Mouse (Mus musculus) intestine, embryonic 14.5 days (tissue): ENCODE measurements around the gene Olfr1357. TPM values are rescaled to one million over a fixed set of nuclear protein-coding genes. Genes with fewer than 3 reads are reported as not detected.

Experiments used
- ATAC-seq: fragments of 200-750 bp; cut with Nextera tagmentation; replicated peaks from 2 replicates; pipeline ENCODE4 v1.8.0; 2017; ENCODE audit warnings: low read depth, moderate number of reproducible peaks, moderate TSS enrichment, moderate library complexity; ENCODE audit not compliant: low FRiP score, low TSS enrichment
- DNase-seq: peaks from one replicate; pipeline ENCODE4 v3.0.0-alpha.2; 2018; ENCODE audit warnings: low spot score
- H3K27ac ChIP-seq: fragments of 300-500 bp; sonication (generic); 2 replicates; pipeline ENCODE4 v1.5.1; 2014; ENCODE audit warnings: low read depth, mild to moderate bottlenecking, control low read depth
- H3K27me3 ChIP-seq: fragments of 300-500 bp; sonication (generic); replicated peaks from 2 replicates; pipeline ENCODE4 v1.6.1; 2014; ENCODE audit warnings: low read length, control low read depth; ENCODE audit not compliant: control insufficient read depth, insufficient read depth
- H3K36me3 ChIP-seq: fragments of 300-500 bp; sonication (generic); 2 replicates; pipeline ENCODE4 v1.6.1; 2014; ENCODE audit warnings: low read length, control low read depth; ENCODE audit not compliant: control insufficient read depth, insufficient read depth
- H3K4me1 ChIP-seq: fragments of 300-500 bp; sonication (generic); replicated peaks from 2 replicates; pipeline ENCODE4 v1.6.1; 2014; ENCODE audit warnings: low read length, control low read depth, mixed read lengths; ENCODE audit not compliant: control insufficient read depth, insufficient read depth
- H3K4me2 ChIP-seq: fragments of 300-500 bp; sonication (generic); 2 replicates; pipeline ENCODE4 v1.6.1; 2014; ENCODE audit warnings: low read length
- H3K4me3 ChIP-seq: fragments of 300-500 bp; sonication (generic); 2 replicates; pipeline ENCODE4 v1.5.1; 2014; ENCODE audit warnings: low read depth, low read length, control low read depth, mixed read lengths
- H3K9ac ChIP-seq: fragments of 300-500 bp; sonication (generic); 2 replicates; pipeline ENCODE4 v1.6.1; 2014; ENCODE audit warnings: mild to moderate bottlenecking, low read length
- H3K9me3 ChIP-seq: fragments of 300-500 bp; sonication (generic); 2 replicates; pipeline ENCODE4 v1.6.1; 2016; ENCODE audit warnings: low read length, control low read depth; ENCODE audit not compliant: control insufficient read depth
- WGBS: fragments of 180-500 bp; shearing (Covaris S2); extraction: QIAGEN DNeasy Blood & Tissue Kit; methylation state at CpG from one replicate; pipeline ENCODE4 v1.1.7; 2014; 5-methylcytosine and 5-hydroxymethylcytosine counted together
- polyA plus RNA-seq: library from polyadenylated mRNA; unstranded; fragments of >200 nt; fragmentation: Nextera tagmentation; extraction: Ambion mirVana; gene quantifications from 2 replicates; pipeline ENCODE4 v1.2.1, GENCODE M21; 2014

Olfr1357 gene
- polyA plus RNA-seq, 1 experiment from 2014 or later: not detected

GRCm38 (mm10) chr10:78589291-78589690 lies 28.6 kb downstream of the Olfr1357 start:
- no peak overlapping the region for H3K4me2 ChIP-seq
- H3K4me3 ChIP-seq: no peak overlapping the region
- no peaks in the 10 kb centered on the region for H3K27me3 ChIP-seq
- WGBS: 93% methylated on average over 18 of the region's 18 CpGs
- H3K9me3 ChIP-seq: no peaks in the 10 kb centered on the region
- ATAC-seq (no peak), DNase-seq (no peak)
- H3K36me3 ChIP-seq: peaks cover 53% of the 10 kb centered on the region
- no peak overlapping the region for H3K27ac ChIP-seq
- peaks cover 11% of the 10 kb centered on the region; the same call in 1 of the 2 replicates for H3K4me1 ChIP-seq
- H3K9ac ChIP-seq: no peak overlapping the region

- Histone ChIP-seq H3K9ac (no peak overlapping the region), H3K9me3 (no peaks in the 10 kb centered on the region), H3K4me3 (no peak overlapping the region), H3K4me2 (no peak overlapping the region), H3K4me1 (0 out of 2 replicates have a peak, but pooled peaks cover 8% of the 10 kb centered on the region), H3K36me3 (peaks cover 66% of the 10 kb centered on the region), H3K27me3 (no peaks in the 10 kb centered on the region), H3K27ac (no peak overlapping the region)
- DNase-seq: no peak
- no peak for ATAC-seq
- WGBS: 92% methylated on average over 13 of the region's 13 CpGs
These were observed 31.8 kb downstream of the Olfr1357 start for GRCm38 (mm10) chr10:78586026-78586425.

GRCm38 (mm10) chr10:78585606-78586005 lies 32.3 kb downstream of the Olfr1357 start:
- 83% methylated on average over 22 of the region's 22 CpGs for WGBS
- H3K4me3 ChIP-seq: no peak overlapping the region

GRCm38 (mm10) chr10:78584996-78585395 lies 32.9 kb downstream of the Olfr1357 start:
- DNase-seq (no peak), ATAC-seq (no peak)
- no peaks in the 10 kb centered on the region for H3K9me3 ChIP-seq
- H3K9ac ChIP-seq: no peak overlapping the region
- no peak overlapping the region for H3K27ac ChIP-seq
- WGBS: 77% methylated on average over 1 of the region's 1 CpGs
- H3K27me3 ChIP-seq: no peaks in the 10 kb centered on the region
- peaks cover 77% of the 10 kb centered on the region for H3K36me3 ChIP-seq
- 0 out of 2 replicates have a peak, but pooled peaks cover 2% of the 10 kb centered on the region for H3K4me1 ChIP-seq
- H3K4me3 ChIP-seq: no peak overlapping the region
- H3K4me2 ChIP-seq: no peak overlapping the region

More at GRCm38 (mm10) chr10:78585606-78586005, 32.3 kb downstream of the Olfr1357 start:
- Histone ChIP-seq H3K9ac (no peak overlapping the region), H3K4me2 (no peak overlapping the region), H3K27ac (no peak overlapping the region), H3K36me3 (peaks cover 71% of the 10 kb centered on the region), H3K4me1 (0 out of 2 replicates have a peak, but pooled peaks cover 8% of the 10 kb centered on the region), H3K9me3 (no peaks in the 10 kb centered on the region), H3K27me3 (no peaks in the 10 kb centered on the region)
- ATAC-seq (no peak), DNase-seq (no peak)

GRCm38 (mm10) chr10:78583939-78584338 lies 33.9 kb downstream of the Olfr1357 start:
- Histone ChIP-seq H3K36me3 (peaks cover 74% of the 10 kb centered on the region), H3K9me3 (no peaks in the 10 kb centered on the region), H3K4me2 (no peak overlapping the region), H3K4me3 (no peak overlapping the region), H3K27me3 (no peaks in the 10 kb centered on the region), H3K4me1 (no peaks in the 10 kb centered on the region), H3K9ac (no peak overlapping the region), H3K27ac (no peak overlapping the region)
- 74% methylated on average over 3 of the region's 3 CpGs for WGBS
- ATAC-seq (no peak), DNase-seq (no peak)

- H3K4me3 ChIP-seq: no peak overlapping the region
- no peak overlapping the region for H3K4me2 ChIP-seq
- H3K9me3 ChIP-seq: no peaks in the 10 kb centered on the region
- no peaks in the 10 kb centered on the region for H3K4me1 ChIP-seq
- no peaks in the 10 kb centered on the region for H3K27me3 ChIP-seq
- ATAC-seq (no peak), DNase-seq (no peak)
- H3K9ac ChIP-seq: no peak overlapping the region
- H3K36me3 ChIP-seq: peaks cover 74% of the 10 kb centered on the region
- 61% methylated on average over 9 of the region's 9 CpGs for WGBS
- H3K27ac ChIP-seq: no peak overlapping the region
These were observed 34.5 kb downstream of the Olfr1357 start for GRCm38 (mm10) chr10:78583347-78583746.

- no peak overlapping the region for H3K4me3 ChIP-seq
- WGBS: 93% methylated on average over 7 of the region's 7 CpGs
- DNase-seq (no peak), ATAC-seq (no peak)
- peaks cover 72% of the 10 kb centered on the region for H3K36me3 ChIP-seq
- no peak overlapping the region for H3K4me2 ChIP-seq
- no peak overlapping the region for H3K9ac ChIP-seq
- H3K9me3 ChIP-seq: no peaks in the 10 kb centered on the region
- H3K4me1 ChIP-seq: no peaks in the 10 kb centered on the region
- no peaks in the 10 kb centered on the region for H3K27me3 ChIP-seq
- no peak overlapping the region for H3K27ac ChIP-seq
These were observed 36.8 kb downstream of the Olfr1357 start for GRCm38 (mm10) chr10:78581121-78581520.

GRCm38 (mm10) chr10:78578204-78578603 lies 39.7 kb downstream of the Olfr1357 start:
- ATAC-seq (no peak), DNase-seq (no peak)
- WGBS: 73% methylated on average over 3 of the region's 3 CpGs
- Histone ChIP-seq H3K27me3 (no peaks in the 10 kb centered on the region), H3K9me3 (no peaks in the 10 kb centered on the region), H3K4me3 (no peak overlapping the region), H3K36me3 (peaks cover 48% of the 10 kb centered on the region), H3K27ac (no peak overlapping the region), H3K4me1 (peaks cover 7% of the 10 kb centered on the region), H3K4me2 (no peak overlapping the region), H3K9ac (no peak overlapping the region)

- Histone ChIP-seq H3K4me2 (no peak overlapping the region), H3K4me1 (peaks cover 7% of the 10 kb centered on the region), H3K9ac (no peak overlapping the region), H3K4me3 (no peak overlapping the region), H3K27me3 (no peaks in the 10 kb centered on the region), H3K36me3 (peaks cover 43% of the 10 kb centered on the region), H3K9me3 (no peaks in the 10 kb centered on the region), H3K27ac (no peak overlapping the region)
- ATAC-seq: no peak
- WGBS: 93% methylated on average over 16 of the region's 16 CpGs
- DNase-seq: no peak
These were observed 41.3 kb downstream of the Olfr1357 start for GRCm38 (mm10) chr10:78576435-78577184.
